Mouse (Mus musculus) cerebellum, adult (tissue): ENCODE data around the gene Gm2163.
"Not testable (repeated sequence)": the region's sequence is repeated elsewhere in the genome, so short reads cannot be mapped to it uniquely, and the experiment has no call there.

ENCODE experiments used
- ATAC-seq: cut with Nextera tagmentation; 2 replicates; pipeline ENCODE4 v1.9.2; 2017; ENCODE audit warnings: mild to moderate bottlenecking, moderate library complexity, mixed read lengths; ENCODE audit not compliant: insufficient number of reproducible peaks, low FRiP score, low TSS enrichment

The Gm2163 gene

GRCm38 (mm10) chr4:42466452-42466851, at the start of gene Gm2163:
Gm2163 (plus strand) TSS chr4:42466752.
- not testable (repeated sequence) for ATAC-seq

GRCm38 (mm10) chr4:42439078-42439477, 27.5 kb upstream of the Gm2163 start, which contains the start of gene Gm21586:
Gm21586 (plus strand) TSS chr4:42439378.
- not testable (repeated sequence) for ATAC-seq

GRCm38 (mm10) chr4:42528075-42528474, 61.5 kb downstream of the Gm2163 start, which contains the start of gene Fam205a2:
Fam205a2 (minus strand) TSS chr4:42528175.
- ATAC-seq: not testable (repeated sequence)

- ATAC-seq: not testable (repeated sequence)
Observed at GRCm38 (mm10) chr4:42611895-42612294, 145.3 kb downstream of the Gm2163 start, which contains the start of gene Gm10591. Gm10591 (plus strand) TSS chr4:42612195.

- ATAC-seq: not testable (repeated sequence)
Observed at GRCm38 (mm10) chr4:42629419-42629818, 162.9 kb downstream of the Gm2163 start, which contains the start of gene Gm2564. Gm2564 (plus strand) TSS chr4:42629719.
